Mouse (Mus musculus) cerebellum, adult (tissue): ENCODE data around the gene Slc27a2.
"Not testable (repeated sequence)": the region's sequence is repeated elsewhere in the genome, so short reads cannot be mapped to it uniquely, and the experiment has no call there.

Source experiments
- ATAC-seq: cut with Nextera tagmentation; 2 replicates; pipeline ENCODE4 v1.9.2; 2017; ENCODE audit warnings: mild to moderate bottlenecking, moderate library complexity, mixed read lengths; ENCODE audit not compliant: insufficient number of reproducible peaks, low FRiP score, low TSS enrichment

Gene Slc27a2

GRCm38 (mm10) chr2:126552357-126553290 lies at the start of gene Slc27a2:
TSS of gene Slc27a2 (plus strand) at chr2:126552407.
- no peak for ATAC-seq

GRCm38 (mm10) chr2:126505156-126505555 lies 47.1 kb upstream of the Slc27a2 start:
- no peak for ATAC-seq

DNA sequence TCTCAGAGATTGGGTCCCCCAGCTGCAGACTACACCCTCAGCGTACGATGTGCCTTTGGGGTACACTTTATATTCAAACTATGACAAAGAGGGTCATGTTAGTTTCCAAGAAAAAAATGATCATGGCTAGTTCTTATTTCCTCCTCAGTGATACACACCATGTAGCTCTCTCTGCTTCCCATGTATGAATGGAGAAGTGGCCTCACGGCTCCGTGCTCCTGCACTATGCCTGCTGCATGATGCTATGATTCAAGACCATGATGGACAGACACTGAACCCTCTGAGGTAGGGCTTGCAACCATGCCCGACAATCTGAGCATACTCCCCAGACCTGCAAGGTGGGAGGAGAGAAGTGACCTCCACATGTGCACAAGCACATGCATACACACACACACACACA lies 44.7 kb upstream of the Slc27a2 start:
- no peak for ATAC-seq

- no peak for ATAC-seq
Observed at GRCm38 (mm10) chr2:126508228-126508627, 44.0 kb upstream of the Slc27a2 start.

- no peak for ATAC-seq
Observed at GRCm38 (mm10) chr2:126515069-126515826, 37.0 kb upstream of the Slc27a2 start.

- no peak for ATAC-seq
Observed at GRCm38 (mm10) chr2:126519872-126520581, 32.2 kb upstream of the Slc27a2 start.

DNA sequence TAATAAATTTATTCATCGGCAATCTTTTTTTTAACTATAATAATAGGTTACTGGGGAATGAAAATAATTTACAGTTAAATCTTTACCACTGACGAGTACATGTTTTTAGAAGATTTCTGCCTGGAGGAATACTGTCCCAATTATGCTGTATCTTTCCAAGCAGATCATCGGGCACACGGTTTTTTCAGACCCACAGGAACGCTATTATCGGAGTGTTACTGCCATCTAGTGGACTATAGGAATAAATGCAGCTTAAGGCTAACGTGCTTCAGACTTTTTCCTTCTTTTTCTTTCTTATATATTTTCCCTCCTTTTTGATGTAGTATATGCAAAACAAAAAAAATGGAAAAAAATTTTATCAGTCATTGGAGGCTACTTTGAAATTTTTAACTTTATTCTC lies 31.4 kb upstream of the Slc27a2 start:
- ATAC-seq = peak; percentile 68; the same call in 1 of the 2 replicates

GRCm38 (mm10) chr2:126521471-126521870 lies 30.7 kb upstream of the Slc27a2 start:
- ATAC-seq = no peak; the same call in 1 of the 2 replicates

- no peak for ATAC-seq
Observed at GRCm38 (mm10) chr2:126522056-126522455, 30.2 kb upstream of the Slc27a2 start.

DNA sequence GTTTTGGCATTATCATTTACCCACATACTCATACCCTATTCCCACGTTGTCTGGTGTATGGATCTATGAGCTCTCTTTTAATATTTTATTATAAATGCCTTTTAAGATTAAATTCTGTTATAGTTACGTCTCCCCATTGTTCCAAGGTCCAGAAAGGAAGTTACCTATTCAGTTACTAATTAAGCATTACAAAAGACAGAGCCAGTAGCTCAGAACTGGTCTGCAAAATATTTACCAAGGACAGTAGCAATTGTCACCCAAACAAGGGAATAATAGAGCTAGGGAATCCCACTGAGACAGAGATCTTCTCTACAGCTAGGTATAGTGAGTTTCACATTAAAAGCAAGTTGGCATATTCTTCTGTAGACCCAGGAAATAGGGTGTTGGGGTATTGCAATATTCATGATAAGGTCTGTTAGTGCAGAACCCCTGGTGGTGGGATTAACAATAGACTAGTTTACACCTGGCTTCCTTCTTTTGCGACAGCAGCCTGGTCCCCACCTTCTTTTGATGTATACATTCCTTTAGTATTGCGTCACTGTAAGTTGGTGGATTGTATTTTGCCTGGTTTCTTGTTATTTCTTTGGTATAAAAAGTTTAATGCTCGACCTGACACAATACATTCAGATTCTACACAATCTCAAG lies 29.0 kb upstream of the Slc27a2 start:
- not testable (repeated sequence) for ATAC-seq

DNA sequence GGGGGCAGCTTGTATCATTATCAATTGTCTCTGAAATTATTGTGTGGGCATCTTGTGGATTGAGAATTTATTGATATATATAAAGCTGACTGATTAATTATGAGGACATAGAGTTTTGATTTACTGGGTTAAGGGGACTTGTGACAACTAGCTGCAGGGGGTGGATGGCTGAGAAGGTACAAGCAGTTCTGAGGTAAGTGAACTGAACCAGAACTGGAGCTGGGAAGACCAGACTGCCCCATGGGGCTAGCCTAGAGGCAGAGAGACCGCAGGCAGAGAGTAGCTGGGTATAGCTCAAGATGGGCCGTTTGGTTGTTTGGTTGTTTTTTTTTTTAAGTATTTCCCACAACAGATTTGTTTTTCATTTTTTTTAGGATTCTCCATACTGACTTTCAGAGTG lies 27.9 kb upstream of the Slc27a2 start:
- ATAC-seq = no peak

GRCm38 (mm10) chr2:126527461-126527860 lies 24.7 kb upstream of the Slc27a2 start:
- no peak for ATAC-seq

DNA sequence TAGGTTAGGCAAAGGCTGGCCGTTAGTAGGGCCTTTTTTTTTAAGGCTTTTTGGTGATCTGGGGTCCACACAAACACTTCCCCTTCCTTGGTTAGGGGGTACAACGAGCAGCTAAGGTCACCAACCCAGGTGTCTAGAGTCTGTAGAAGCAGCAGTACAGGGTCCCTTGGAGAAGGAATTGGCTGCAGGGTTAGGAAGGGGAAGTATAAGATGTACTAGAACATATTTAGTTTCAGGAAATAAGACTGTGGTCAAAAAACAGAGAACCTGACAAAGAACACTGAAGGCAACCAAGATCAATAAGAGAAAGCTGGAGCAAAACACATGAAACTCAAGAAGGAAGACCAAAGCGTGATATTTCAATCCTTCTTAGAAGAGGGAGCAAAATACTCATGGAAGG lies 21.6 kb upstream of the Slc27a2 start:
- ATAC-seq = no peak

DNA sequence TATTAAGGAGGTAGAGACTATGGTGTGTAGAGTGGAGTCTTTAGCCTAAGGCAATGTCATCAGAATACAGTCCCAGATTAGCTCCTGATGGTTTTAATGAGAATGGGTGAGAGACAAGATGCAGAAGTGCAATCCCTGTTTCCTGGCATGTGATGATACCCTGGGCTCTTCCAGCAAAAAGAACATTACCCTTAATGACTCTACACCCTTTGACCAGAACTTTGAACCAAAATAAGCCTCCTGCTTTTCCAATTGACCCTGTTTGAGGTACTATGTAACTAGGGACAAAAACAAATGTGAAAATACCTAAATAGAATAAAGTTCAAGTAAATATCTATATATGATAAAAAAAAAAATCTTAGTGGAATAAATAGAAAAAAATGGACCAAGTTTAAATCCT lies 14.6 kb upstream of the Slc27a2 start:
- no peak for ATAC-seq

DNA sequence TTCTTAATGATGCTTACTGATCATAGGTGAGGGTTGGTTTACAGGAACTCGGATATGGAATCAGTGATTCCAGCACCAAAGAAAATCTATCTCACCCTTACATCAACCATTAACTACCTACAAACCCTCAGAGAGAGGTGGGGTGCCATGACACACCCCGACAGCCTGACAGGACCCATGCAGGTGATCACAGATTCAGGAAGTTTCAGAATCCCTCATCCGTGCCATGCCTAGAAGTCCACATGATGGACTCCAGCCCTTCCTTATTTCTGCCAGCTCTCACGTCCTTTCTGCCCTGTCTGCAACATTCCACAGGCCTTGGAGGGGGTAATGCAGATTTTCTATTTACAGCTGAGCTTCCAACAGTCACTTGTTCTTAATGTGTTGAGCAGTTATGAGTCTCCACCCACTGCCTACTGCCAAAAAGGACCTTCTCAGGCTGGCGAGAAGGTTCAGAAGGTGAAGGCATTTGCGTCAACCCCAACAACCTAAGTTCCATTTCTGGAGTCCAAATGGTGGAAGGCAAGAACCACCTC lies 11.7 kb upstream of the Slc27a2 start:
- ATAC-seq = no peak

GRCm38 (mm10) chr2:126542211-126542610 lies 10.0 kb upstream of the Slc27a2 start:
- ATAC-seq = no peak

GRCm38 (mm10) chr2:126545297-126545696 lies 6.9 kb upstream of the Slc27a2 start:
- ATAC-seq = no peak

GRCm38 (mm10) chr2:126546392-126546791 lies 5.8 kb upstream of the Slc27a2 start:
- ATAC-seq = no peak

GRCm38 (mm10) chr2:126549681-126550080 lies 2.5 kb upstream of the Slc27a2 start:
- ATAC-seq = no peak
